Mouse (Mus musculus): ENCODE measurements around the gene Hmox1. TPM values are rescaled to one million over a fixed set of nuclear protein-coding genes. Genes with fewer than 3 reads are reported as not detected.

Gene Hmox1
- polyA plus RNA-seq, 2 experiments from 2014 or later: 2.4 to 5.2 TPM

GRCm38 (mm10) chr8:75088989-75089881 is 4.2 kb upstream of the Hmox1 start:
- no peak for ATAC-seq

DNA sequence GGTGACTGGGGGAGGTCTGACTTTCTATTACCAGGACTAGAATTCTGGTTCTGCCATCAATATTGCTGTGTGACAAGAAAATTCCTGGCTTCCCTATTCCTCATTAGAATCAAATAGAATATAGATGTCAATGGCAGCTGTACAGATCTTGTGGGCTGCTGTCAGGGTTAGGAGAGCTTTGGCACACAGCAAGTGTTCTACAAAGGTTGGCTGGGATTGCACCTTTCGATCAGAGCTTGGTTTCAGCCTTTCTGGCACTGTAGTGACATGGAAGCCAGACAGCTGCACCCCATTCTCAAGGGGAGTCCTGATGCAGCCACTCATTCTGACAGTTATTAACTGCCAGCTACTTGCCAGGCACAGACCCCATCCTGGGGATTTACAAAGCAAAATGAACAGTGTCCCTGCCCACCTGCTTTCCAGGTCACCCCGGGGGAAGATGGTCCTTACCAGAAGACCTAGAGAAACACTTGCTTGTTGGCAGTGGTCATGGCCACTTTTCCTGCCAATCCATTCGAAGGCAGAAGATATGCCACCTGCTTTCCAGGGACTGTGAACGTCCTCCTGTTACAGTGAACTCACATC is 2.5 kb upstream of the Hmox1 start:
- ATAC-seq: no peak

DNA sequence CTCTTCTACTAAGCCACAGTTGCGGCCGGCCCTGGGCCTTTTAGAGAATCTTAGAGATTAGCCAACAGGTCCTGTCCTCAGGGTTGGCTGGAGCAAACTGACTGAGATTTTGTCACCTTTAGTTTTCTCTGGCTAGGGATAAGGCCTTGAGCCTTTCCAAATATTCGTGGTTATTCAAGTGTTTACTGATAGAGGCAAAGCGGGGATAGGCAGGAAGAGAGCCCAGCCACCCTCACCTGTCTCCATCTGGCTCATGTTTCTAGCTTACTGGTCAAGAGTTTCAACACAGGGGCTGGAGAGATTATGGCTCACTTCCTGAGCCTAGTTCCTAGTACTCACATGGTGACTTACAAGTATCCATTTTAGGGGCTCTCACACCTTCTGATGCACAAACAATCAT is 9.5 kb downstream of the Hmox1 start:
- no peak for ATAC-seq

DNA sequence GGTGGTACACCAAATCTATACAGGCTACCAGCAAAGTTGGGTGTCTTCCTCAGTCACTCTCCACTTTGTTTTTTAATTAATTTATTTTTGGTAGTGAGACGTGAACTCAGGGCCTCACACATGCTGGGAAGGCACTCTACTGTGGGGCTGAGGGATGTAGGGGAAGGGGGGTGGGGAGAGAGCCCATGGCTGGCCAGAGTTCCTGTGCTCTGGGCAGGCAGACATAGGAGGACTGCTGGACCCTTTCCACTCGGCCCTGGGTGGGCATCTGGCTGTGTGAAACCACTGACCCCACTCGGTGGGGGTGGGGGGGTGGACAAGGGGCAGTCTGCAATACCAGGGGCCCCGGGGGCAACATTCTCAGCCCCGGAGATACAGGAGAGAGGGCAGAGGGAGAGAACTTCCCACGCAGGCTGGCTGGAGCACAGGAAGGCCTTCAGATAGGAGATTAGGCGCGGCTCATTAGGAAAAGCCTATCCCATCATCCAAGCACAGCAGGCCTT is 10.0 kb downstream of the Hmox1 start:
- no peak for ATAC-seq

GRCm38 (mm10) chr8:75108527-75109235 is 15.3 kb downstream of the Hmox1 start:
- ATAC-seq: peak; percentile 77

DNA sequence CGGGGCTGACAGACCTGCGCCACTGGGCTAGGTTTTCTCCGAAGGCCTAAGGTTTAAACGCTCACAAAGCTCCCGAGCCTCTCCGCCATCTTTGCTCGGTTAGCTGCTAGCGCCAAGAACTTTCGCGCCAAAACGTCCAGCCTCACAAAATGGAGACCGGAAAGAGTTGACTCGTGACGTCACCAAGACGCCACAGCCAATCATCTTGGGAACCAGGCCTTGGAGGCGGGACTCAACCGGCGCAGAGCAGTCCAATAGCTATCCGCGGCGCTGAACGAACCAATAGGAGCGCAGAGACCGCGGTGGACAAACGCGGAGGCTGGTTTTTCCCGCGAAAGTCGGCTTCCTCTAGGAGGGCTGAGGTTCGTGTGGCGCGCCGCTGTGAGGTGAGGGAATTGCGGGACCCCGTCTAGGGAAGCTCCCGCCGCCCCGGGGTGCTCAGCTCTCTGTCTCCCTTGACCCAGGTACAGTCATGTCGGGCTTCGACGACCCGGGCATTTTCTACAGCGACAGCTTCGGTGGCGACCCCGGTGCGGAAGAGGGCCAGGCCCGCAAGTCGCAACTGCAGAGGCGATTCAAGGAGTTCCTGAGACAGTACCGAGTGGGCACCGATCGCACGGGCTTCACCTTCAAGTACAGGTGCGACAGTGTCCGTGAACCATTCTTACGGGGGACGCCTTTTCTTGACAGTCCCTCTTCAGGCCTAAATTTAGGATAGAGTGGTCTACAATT is 16.0 kb downstream of the Hmox1 start, which contains the start of gene Mcm5:
Gene Mcm5 (plus strand): TSS at position 334 of the 732 bp plus-strand sequence.
- peak; percentile 95 for ATAC-seq

- no peak for ATAC-seq
Measured at GRCm38 (mm10) chr8:75110093-75110492, 16.7 kb downstream of the Hmox1 start.

GRCm38 (mm10) chr8:75118505-75118904 is 25.1 kb downstream of the Hmox1 start:
- no peak for ATAC-seq

- no peak for ATAC-seq
Measured at GRCm38 (mm10) chr8:75119287-75119686, 25.9 kb downstream of the Hmox1 start.

GRCm38 (mm10) chr8:75119747-75120146 is 26.3 kb downstream of the Hmox1 start:
- ATAC-seq: no peak

DNA sequence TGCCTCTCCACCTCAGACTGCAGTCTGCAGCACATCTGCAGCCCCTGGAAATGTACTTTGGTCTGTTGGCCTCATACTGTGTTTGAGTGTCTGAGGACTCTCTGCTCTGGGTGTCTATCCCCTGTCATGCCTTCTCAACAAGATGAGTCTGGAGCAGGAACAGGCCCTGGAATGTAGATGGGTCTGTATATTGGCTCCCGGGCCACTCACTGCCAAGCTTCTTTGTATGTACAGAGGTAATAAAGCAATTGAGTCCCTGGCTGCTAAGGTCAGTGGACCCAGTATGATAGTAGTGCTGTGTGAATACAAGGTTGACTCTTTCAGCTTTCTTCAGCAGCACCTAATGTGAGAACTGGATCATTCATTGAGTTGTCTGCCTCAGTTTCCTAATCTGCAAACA is 34.0 kb downstream of the Hmox1 start:
- no peak for ATAC-seq

DNA sequence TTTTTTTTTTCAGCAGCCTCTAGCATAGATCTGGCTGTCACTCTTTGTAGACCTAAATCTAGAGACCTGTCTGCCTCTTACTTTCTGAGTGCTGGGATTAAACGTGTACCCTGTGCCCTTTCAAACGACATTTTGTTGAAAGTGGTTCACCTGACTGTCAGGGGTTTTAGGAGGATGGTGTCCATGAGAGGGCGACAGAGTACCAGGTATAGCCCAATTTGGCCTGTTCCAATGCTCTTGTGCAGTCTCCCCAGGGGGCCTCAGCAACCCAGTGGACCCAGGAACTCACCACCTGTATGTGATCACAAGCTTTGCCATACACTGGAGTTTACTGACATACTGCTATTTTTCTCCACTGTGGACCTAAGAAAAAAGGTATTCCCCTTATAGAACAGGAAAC is 39.1 kb downstream of the Hmox1 start:
- no peak for ATAC-seq

DNA sequence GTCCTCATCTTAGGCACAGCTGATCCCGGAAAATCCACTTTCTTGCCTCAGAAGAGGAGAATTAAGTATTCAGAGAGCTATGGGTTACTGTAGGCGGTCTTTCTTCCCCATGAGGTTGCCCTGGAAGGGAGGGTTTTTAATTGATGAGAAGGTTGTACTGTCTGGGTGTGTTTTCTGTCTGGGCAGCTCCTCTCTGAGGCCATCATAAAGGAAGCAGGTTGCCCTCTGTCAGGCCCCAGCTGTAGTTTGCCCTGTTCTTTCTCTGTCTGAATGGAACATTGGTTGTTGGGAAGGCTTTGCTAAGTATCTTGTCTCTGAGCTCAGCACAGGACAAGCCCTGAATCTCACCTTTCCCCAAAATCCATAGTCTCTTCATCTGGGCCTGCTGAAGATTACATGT is 40.0 kb downstream of the Hmox1 start:
- no peak for ATAC-seq

DNA sequence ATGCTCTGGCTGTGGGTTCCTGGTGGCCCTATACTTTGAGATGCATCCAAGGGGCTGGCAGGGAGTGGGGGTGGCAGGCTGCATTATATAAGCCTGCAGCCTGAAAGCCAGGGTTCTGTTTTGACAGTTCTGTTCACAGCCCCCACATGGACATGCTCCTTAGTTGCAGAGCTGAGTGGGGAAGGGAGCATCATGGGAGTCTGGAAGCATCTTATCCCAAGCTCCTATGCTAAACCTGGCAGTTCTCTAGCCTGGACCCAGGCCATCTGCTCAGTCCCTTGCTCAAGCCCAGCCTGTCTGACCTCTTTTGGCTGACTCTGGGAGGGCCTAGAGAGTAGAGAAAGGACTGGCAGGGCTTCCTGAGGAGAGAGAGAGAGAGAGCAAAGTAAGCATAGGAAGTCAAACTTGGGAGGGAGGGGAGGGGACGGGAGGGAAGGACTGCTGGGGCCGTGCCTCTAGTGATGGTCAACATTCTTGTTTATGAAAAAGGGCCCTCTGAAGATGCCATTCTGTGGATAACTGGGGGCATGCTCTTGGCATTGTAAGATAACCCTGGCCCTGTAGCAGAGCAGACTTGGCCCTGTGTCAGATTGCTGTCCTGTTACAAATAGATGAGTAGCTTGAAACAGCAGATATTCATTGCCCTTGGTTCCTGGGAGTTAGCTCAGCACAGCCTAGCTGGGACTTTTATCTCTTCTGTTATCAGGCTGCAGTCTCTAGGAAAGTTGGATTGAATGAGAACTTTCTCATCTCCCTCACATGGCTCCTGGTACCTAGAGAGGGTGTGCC is 41.4 kb downstream of the Hmox1 start:
- ATAC-seq: no peak

- no peak for ATAC-seq
Measured at GRCm38 (mm10) chr8:75135756-75136155, 42.3 kb downstream of the Hmox1 start.

DNA sequence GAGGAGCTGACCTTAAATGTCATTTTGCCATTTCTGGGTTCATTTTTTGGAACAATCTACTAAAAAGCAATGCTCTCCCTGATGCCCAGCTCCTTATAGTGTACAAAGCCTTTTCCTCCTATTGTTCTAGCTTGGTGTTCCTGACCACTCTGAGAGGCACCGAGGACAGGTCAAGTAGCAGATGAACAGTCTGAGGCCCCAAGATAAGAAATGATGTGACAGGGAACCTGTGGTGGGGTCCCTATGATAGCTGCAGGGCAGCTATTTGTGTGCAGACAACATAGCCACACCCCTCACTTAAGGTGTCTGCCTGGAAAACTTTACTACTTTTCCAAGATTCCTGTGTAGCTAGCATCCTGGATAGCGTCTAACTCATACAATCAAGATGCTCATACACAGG is 42.8 kb downstream of the Hmox1 start:
- ATAC-seq: no peak

DNA sequence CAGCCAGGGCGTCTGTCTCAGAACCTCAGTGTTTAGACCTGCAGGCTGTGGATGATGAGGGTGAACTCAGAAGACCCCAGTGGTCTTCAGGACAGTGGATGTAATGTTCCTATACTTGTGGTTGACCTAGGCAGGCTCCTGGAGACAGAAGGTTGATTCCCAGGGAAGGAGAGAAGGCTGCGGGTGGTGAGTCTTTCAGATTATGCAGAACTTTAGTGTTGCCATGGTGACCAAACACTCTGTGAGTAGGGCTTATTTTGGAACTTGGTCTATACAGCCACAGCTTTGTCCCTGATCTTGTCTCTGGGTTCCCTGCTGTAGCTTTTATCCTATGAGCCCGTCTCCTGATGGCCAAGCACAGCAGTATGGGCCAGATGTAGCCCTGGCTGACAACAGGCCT is 44.1 kb downstream of the Hmox1 start:
- no peak for ATAC-seq
